ENCODE assay signal across 8 mouse cellular contexts in genomic region chrX:101273875-101274738, GRCm38 (mm10). TPM values are rescaled to one million over a fixed set of nuclear protein-coding genes. Genes with fewer than 3 reads are reported as not detected.
DNase-seq lines count a peak whose midpoint lies in the region; ATAC-seq lines count a peak whose summit lies in the region.

TSS of gene Med12 (plus strand) at chrX:101274030.

- peak; percentile 92 for DNase-seq in NIH3T3 (ENCODE audit: low read depth)
- DNase-seq in cerebellum, postnatal 10 days, result peak; percentile 90 to 95
- peak; percentile 60 to 67 for DNase-seq in frontal cortex, postnatal 14 days (ENCODE audit: low spot score in 2 of 2)
- peak; percentile 64 to 65 for DNase-seq in layer of hippocampus, postnatal 25 days (ENCODE audit: extremely low spot score in 1 of 2, low spot score in 1 of 2)
- peak; percentile 94 for DNase-seq in lung, postnatal 25 days (ENCODE audit: low spot score)
- peak; percentile 87 for DNase-seq in retina, embryonic 14.5 days (ENCODE audit: low spot score)
- peak; percentile 89 for DNase-seq in thymus, postnatal 4 days

- peak within 1 kb of the TSS; percentile 54 for H3K4me2 ChIP-seq in hindbrain, embryonic 13.5 days

- H3K4me3 ChIP-seq in hindbrain, embryonic 13.5 days, result peak within 1 kb of the TSS; percentile 52

- peaks cover 13% of the 10 kb centered on the region for H3K4me1 ChIP-seq in hindbrain, embryonic 13.5 days (replicated peaks)

- peak within 1 kb of the TSS; percentile 73 for H3K27ac ChIP-seq in hindbrain, embryonic 13.5 days

- peaks cover 26% of the 10 kb centered on the region for H3K36me3 ChIP-seq in hindbrain, embryonic 13.5 days

- H3K9ac ChIP-seq in hindbrain, embryonic 13.5 days, result peak within 1 kb of the TSS; percentile 74

- WGBS in hindbrain, embryonic 13.5 days, result 18% methylated on average over 46 of the region's 54 CpGs

- H3K9me3 ChIP-seq in hindbrain, embryonic 13.5 days, result no peaks in the 10 kb centered on the region

- no peaks in the 10 kb centered on the region for H3K27me3 ChIP-seq in hindbrain, embryonic 13.5 days

- ATAC-seq in hindbrain, embryonic 13.5 days (ENCODE audit: low FRiP score), result peak; percentile 97

RNA-seq across cellular contexts. Expression of gene Med12, which starts in this region (rescaled TPM):
- 26.6 and 28.6 TPM in 2 replicates for polyA plus RNA-seq in hindbrain, embryonic 13.5 days (2015; fragmentation: Nextera tagmentation; extraction: Ambion mirVana)
- total RNA-seq in layer of hippocampus, postnatal 25 days (2021), result 10 to 100 TPM; 21.2 to 39.4 TPM

Comparison
In these comparisons a context has a peak if more than half of its experiments do, and no peak if none do; other contexts are left out.
1. Peak in every context shown above with its lines: DNase-seq, ATAC-seq, H3K4me3 ChIP-seq and H3K27ac ChIP-seq.